ENCODE assay signal across 8 mouse cellular contexts in the genomic region with DNA sequence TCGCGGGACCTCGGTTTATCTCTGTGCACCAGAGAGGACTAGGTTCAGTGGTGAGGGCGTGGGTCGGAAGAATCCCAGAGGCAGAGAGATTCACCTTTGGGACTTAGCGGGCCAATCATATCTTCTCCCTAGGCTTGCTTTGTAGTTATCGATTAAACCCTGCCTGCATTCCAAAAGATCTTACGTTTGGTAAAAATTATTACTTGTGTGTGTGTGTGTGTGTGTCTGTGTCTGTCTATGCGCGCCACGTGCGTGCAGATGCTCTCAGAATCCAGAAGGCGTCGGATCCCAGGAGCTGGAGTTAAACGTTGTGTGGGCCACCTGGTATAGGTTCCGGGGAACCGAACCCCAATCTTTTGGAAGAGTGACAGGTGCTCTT. TPM values are rescaled to one million over a fixed set of nuclear protein-coding genes. Genes with fewer than 3 reads are reported as not detected.
DNase-seq lines count a peak whose midpoint lies in the region; ATAC-seq and TF ChIP-seq lines count a peak whose summit lies in the region.

No protein-coding gene starts in this region.

- peak overlapping the region; percentile 76 for H3K9ac ChIP-seq in forebrain, embryonic 16.5 days (replicated peaks; ENCODE audit: low read depth, low read length)

- WGBS in kidney, adult 2 months = 4% methylated on average over 17 of the region's 17 CpGs
- 16% methylated on average over 17 of the region's 17 CpGs for WGBS in bone marrow, adult 2 months
- 2% methylated on average over 17 of the region's 17 CpGs for WGBS in forebrain, embryonic 16.5 days
- WGBS in midbrain, embryonic 10.5 days = 4% methylated on average over 17 of the region's 17 CpGs

- H3K4me1 ChIP-seq in kidney, adult 2 months (ENCODE audit: control insufficient read depth, insufficient read depth, low read length) = peaks cover 7% of the 10 kb centered on the region; the same call in 1 of the 2 replicates
- H3K4me1 ChIP-seq in bone marrow, adult 2 months (ENCODE audit: control insufficient read depth, insufficient read depth, low read length) = peaks cover 2% of the 10 kb centered on the region; the same call in 1 of the 2 replicates
- H3K4me1 ChIP-seq in forebrain, embryonic 16.5 days (replicated peaks; ENCODE audit: control insufficient read depth, insufficient read depth, low read length) = peaks cover 19% of the 10 kb centered on the region
- H3K4me1 ChIP-seq in midbrain, embryonic 10.5 days = peaks cover 31% of the 10 kb centered on the region

- H3K36me3 ChIP-seq in kidney, adult 2 months (ENCODE audit: control insufficient read depth, insufficient read depth, low read length) = no peaks in the 10 kb centered on the region
- H3K36me3 ChIP-seq in forebrain, embryonic 16.5 days (ENCODE audit: control insufficient read depth, insufficient read depth) = no peaks in the 10 kb centered on the region
- H3K36me3 ChIP-seq in midbrain, embryonic 10.5 days = peaks cover 28% of the 10 kb centered on the region

- no peaks in the 10 kb centered on the region for H3K27me3 ChIP-seq in kidney, adult 2 months (replicated peaks; ENCODE audit: control insufficient read depth, insufficient read depth, low read length)
- H3K27me3 ChIP-seq in forebrain, embryonic 16.5 days (replicated peaks; ENCODE audit: control insufficient read depth, insufficient read depth, low read length) = no peaks in the 10 kb centered on the region
- H3K27me3 ChIP-seq in midbrain, embryonic 10.5 days (ENCODE audit: low read depth, poor library complexity, severe bottlenecking) = no peaks in the 10 kb centered on the region

- H3K9me3 ChIP-seq in forebrain, embryonic 16.5 days (ENCODE audit: control insufficient read depth, low read length) = no peaks in the 10 kb centered on the region
- H3K9me3 ChIP-seq in midbrain, embryonic 10.5 days (replicated peaks) = peaks cover 11% of the 10 kb centered on the region; the same call in 1 of the 2 replicates

- TF ChIP-seq POLR2A in kidney, adult 2 months (IDR thresholded peaks at IDR 0.05; ENCODE audit: low read depth, low read length) = no peak
- TF ChIP-seq POLR2A in bone marrow, adult 2 months (IDR thresholded peaks at IDR 0.05; ENCODE audit: borderline replicate concordance, control insufficient read depth, low read depth, low read length) = no peak

- peak overlapping the region; percentile 72; the same call in 1 of the 2 replicates for H3K27ac ChIP-seq in kidney, adult 2 months (ENCODE audit: insufficient read depth, low read depth, low read length)
- H3K27ac ChIP-seq in bone marrow, adult 2 months (ENCODE audit: control insufficient read depth, insufficient read depth, low read depth, low read length, poor library complexity) = 0 out of 2 replicates have a peak overlapping the region, but pooled peaks have one; percentile 5
- H3K27ac ChIP-seq in forebrain, embryonic 16.5 days (ENCODE audit: low read length) = peak overlapping the region; percentile 50; the same call in 1 of the 2 replicates
- H3K27ac ChIP-seq in midbrain, embryonic 10.5 days (replicated peaks) = peak overlapping the region; percentile 93

- peak overlapping the region; percentile 66 for H3K4me2 ChIP-seq in forebrain, embryonic 16.5 days (ENCODE audit: low read length)

- peak; percentile 3; the same call in 1 of the 2 replicates for ATAC-seq in forebrain, embryonic 16.5 days

- intact Hi-C loops in left cerebral cortex, postnatal 4 days (cut with DNase I) = loop anchor here (5.0 kb wide), 1 partner anchor 242 kb away; no protein-coding TSS in a partner anchor

- no peak for TF ChIP-seq CTCF in kidney, adult 2 months (conservative IDR thresholded peaks at IDR 0.05; ENCODE audit: insufficient read depth, insufficient read length, low read depth, low read length)
- 0 out of 2 replicates have a peak, but pooled peaks have one; percentile 14 for TF ChIP-seq CTCF in bone marrow, adult 2 months (IDR thresholded peaks at IDR 0.05; ENCODE audit: control insufficient read depth, insufficient read depth, low read length)

- H3K4me3 ChIP-seq in kidney, adult 2 months (ENCODE audit: insufficient read depth, low read depth, low read length) = peak overlapping the region; percentile 77
- H3K4me3 ChIP-seq in bone marrow, adult 2 months (replicated peaks; ENCODE audit: control insufficient read depth, low read depth, low read length) = peak overlapping the region; percentile 73
- peak overlapping the region; percentile 85 for H3K4me3 ChIP-seq in forebrain, embryonic 16.5 days (replicated peaks; ENCODE audit: low read length)
- H3K4me3 ChIP-seq in midbrain, embryonic 10.5 days = peak overlapping the region; percentile 79

- no peak for DNase-seq in kidney, adult 2 months
- DNase-seq in kidney, adult 8-10 months = no peak
- no peak for DNase-seq in midbrain, embryonic 10.5 days (ENCODE audit: low spot score)
- no peak for DNase-seq in adrenal gland, postnatal 36 days
- no peak for DNase-seq in urinary bladder, adult 18-20 months (ENCODE audit: low spot score in 2 of 2)
- DNase-seq in left cerebral cortex, postnatal 4 days = no peak

RNA-seq across cellular contexts. Expression of a gene that starts 0.3 kb away (rescaled TPM):
- 28.1 and 34.9 TPM in 2 replicates for polyA plus RNA-seq in kidney, adult 2 months (2012; rRNA removed)
- 3.0 and 3.9 TPM in 2 replicates for polyA plus RNA-seq in bone marrow, adult 2 months (2011; ENCODE audit: insufficient read depth, insufficient read length, low replicate concordance, missing spikeins)
- 68.2 and 71.7 TPM in 2 replicates for polyA plus RNA-seq in forebrain, embryonic 16.5 days (2015; fragmentation: Nextera tagmentation; extraction: Ambion mirVana)
- polyA plus RNA-seq in midbrain, embryonic 10.5 days (2016; fragmentation: Nextera tagmentation; extraction: Ambion mirVana) = 63.3 and 65.6 TPM in 2 replicates
- total RNA-seq in adrenal gland, postnatal 36 days (2021) = 10 to 100 TPM; 22.9 to 37.8 TPM
- 10 to 100 TPM; 61.4 to 62.0 TPM for total RNA-seq in left cerebral cortex, postnatal 4 days (2021)

RNA-seq across cellular contexts. Expression of a gene that starts 0.6 kb away (rescaled TPM):
- polyA plus RNA-seq in kidney, adult 2 months (2012; rRNA removed) = 0.44 and 0.67 TPM in 2 replicates
- polyA plus RNA-seq in bone marrow, adult 2 months (2011; ENCODE audit: insufficient read depth, insufficient read length, low replicate concordance, missing spikeins) = 11.5 and 17.6 TPM in 2 replicates
- polyA plus RNA-seq in forebrain, embryonic 16.5 days (2015; fragmentation: Nextera tagmentation; extraction: Ambion mirVana) = 3.7 and 4.9 TPM in 2 replicates
- polyA plus RNA-seq in midbrain, embryonic 10.5 days (2016; fragmentation: Nextera tagmentation; extraction: Ambion mirVana) = 13.5 and 15.1 TPM in 2 replicates
- 1 to 10 TPM; 1.4 to 2.1 TPM for total RNA-seq in adrenal gland, postnatal 36 days (2021)
- total RNA-seq in left cerebral cortex, postnatal 4 days (2021) = 1 to 10 TPM; 2.9 to 4.3 TPM

RNA-seq across cellular contexts. Expression of a gene that starts 37.6 kb away (rescaled TPM):
- polyA plus RNA-seq in kidney, adult 2 months (2012; rRNA removed) = 23.1 and 26.8 TPM in 2 replicates
- 0.31 TPM in 1 of 2 replicates, not detected in the other for polyA plus RNA-seq in bone marrow, adult 2 months (2011; ENCODE audit: insufficient read depth, insufficient read length, low replicate concordance, missing spikeins)
- 2.8 and 3.4 TPM in 2 replicates for polyA plus RNA-seq in forebrain, embryonic 16.5 days (2015; fragmentation: Nextera tagmentation; extraction: Ambion mirVana)
- polyA plus RNA-seq in midbrain, embryonic 10.5 days (2016; fragmentation: Nextera tagmentation; extraction: Ambion mirVana) = 7.3 and 9.2 TPM in 2 replicates
- 10 to 100 TPM in 1 of 2 experiments, 1 to 10 TPM in 1; 8.4 to 14.8 TPM for total RNA-seq in adrenal gland, postnatal 36 days (2021)
- 10 to 100 TPM; 16.9 to 20.6 TPM for total RNA-seq in left cerebral cortex, postnatal 4 days (2021)

RNA-seq across cellular contexts. Expression of a gene that starts 51.9 kb away (rescaled TPM):
- 0.11 and 0.42 TPM in 2 replicates for polyA plus RNA-seq in kidney, adult 2 months (2012; rRNA removed)
- not detected in 2 replicates for polyA plus RNA-seq in bone marrow, adult 2 months (2011; ENCODE audit: insufficient read depth, insufficient read length, low replicate concordance, missing spikeins)
- polyA plus RNA-seq in forebrain, embryonic 16.5 days (2015; fragmentation: Nextera tagmentation; extraction: Ambion mirVana) = 8.8 and 11.1 TPM in 2 replicates
- polyA plus RNA-seq in midbrain, embryonic 10.5 days (2016; fragmentation: Nextera tagmentation; extraction: Ambion mirVana) = 3.4 and 4.2 TPM in 2 replicates
- 1 to 10 TPM in 1 of 2 experiments, not detected in 1; 1.3 TPM for total RNA-seq in adrenal gland, postnatal 36 days (2021)
- 10 to 100 TPM; 11.6 to 12.8 TPM for total RNA-seq in left cerebral cortex, postnatal 4 days (2021)

Comparison
In these comparisons a context has a peak if more than half of its experiments do, and no peak if none do; other contexts are left out.
1. H3K27ac ChIP-seq: peak in every context shown above with its lines; median percentile 93 in midbrain, embryonic 10.5 days; 72 in kidney, adult 2 months; 50 in forebrain, embryonic 16.5 days; 5 in bone marrow, adult 2 months.